Mouse (Mus musculus) frontal cortex, postnatal 14 days (tissue): Measurements from ENCODE around the gene Hykk.
"Not testable (repeated sequence)": the region's sequence is repeated elsewhere in the genome, so short reads cannot be mapped to it uniquely, and the experiment has no call there.

ENCODE experiments used
- DNase-seq, 2 experiments: peaks; one replicate each; pipeline ENCODE4 v3.0.0; 2022; ENCODE audit warnings: low spot score in 2 of 2

Hykk gene

DNA sequence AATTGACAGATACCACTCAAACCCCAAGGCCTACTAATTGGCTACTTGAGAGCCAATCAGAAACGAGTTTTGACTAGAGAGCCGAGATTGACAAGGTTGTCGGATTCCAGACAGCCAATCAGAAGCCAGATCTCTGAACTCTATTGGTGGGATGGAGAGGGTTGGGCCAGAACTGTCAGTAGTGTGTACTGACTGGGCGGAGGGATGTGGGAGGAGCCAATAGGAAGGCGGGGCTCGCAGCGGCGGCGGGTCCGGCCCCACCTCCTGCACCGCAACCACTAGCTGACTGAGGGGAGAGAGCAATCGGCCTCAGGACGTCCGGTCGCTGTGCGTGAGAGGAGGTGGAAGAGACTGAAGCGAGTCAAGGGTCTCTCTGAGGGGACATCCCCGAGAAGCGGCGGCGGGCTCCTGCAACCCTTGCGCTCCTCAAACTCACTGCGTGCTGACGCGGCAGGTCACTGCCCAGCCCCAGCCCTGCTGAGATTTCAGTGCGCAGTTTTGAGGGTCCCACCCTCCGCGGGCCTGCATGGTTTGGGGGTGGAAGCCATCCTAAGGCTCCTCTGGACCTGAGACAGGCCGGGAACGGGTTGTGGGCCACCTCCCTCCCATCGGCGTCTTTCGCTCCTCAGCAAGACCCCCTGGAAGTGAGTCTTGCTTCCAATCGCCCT lies at the start of gene Hykk:
Gene Hykk, plus strand, starts transcription at position 274 of the 668 bp plus-strand sequence.
- peak; percentile 81 to 87 for DNase-seq

DNA sequence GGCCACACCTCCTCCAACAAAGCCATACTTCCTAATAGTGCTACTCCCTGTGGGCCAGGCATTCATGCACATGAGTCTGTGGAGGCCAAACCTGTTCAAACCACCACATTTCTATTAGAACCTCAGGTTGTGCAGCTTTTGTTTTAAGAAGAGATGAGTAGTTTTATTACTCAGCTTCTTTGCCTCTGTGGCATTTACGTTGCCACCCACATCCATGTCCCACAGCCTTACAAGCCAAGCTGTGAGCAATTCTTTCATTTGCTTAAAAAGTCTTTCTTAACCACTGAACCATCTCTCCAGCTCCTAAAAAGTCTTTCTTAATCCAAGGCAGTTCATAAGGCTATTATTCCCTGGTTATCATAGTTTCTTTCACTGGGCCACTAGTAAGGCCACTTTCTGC lies 38.3 kb upstream of the Hykk start:
- no peak for DNase-seq

DNA sequence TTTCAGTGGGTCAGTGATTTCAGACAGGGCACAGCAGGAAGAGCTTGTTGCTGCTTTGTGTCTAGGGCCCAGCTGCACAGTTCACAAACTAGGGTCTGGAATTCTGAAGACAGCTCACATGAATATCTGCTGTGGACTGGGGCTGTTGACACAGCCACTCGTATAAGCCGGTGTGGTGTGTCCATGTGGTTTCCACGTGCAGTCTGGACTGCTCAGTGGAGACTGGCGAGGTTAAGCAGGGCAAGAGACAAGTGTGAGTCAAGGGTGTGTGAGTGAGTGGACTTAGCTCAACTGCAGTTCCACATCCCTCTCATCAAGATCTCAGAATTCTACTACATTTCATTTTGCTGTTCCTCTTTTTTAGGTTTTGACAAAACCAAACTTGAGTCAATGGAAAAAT lies 25.0 kb upstream of the Hykk start:
- no peak for DNase-seq

DNA sequence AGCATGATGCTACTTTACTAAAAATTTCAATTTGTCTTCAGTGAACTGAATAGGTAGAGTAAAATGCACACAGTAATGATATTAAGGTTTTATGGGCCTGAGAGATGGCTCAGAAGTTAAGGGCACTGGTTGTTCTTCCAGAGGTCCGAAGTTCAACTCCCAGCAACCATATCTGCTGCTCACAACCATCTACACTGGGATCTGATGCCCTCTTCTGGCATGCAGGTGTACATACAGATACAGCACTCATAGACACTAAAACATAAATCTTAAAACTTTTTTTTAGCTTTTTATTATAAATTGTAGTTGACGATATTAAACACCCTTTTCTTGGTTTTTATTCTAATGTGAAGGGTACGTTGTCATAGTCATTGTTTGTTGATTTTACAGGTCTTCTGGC lies 20.0 kb upstream of the Hykk start:
- DNase-seq: no peak

DNA sequence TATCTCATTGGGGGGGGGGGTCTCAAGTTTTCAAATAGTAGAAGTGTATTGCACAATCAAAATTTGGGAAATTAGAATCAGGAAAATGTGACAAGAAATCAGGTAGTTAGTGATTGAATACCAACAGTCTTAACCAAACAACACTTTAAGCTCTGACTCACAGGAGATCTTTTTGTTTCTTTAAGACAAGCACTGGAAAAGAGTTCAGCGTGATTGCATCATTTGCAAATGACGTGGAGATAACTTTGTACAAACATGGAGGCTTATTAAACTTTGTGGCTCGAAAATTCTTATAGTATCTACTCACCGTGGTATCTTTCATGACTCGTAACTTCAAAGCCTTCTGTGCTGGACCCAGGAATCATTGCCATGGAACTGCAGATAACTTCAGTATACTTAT lies 7.6 kb upstream of the Hykk start:
- DNase-seq: no peak

DNA sequence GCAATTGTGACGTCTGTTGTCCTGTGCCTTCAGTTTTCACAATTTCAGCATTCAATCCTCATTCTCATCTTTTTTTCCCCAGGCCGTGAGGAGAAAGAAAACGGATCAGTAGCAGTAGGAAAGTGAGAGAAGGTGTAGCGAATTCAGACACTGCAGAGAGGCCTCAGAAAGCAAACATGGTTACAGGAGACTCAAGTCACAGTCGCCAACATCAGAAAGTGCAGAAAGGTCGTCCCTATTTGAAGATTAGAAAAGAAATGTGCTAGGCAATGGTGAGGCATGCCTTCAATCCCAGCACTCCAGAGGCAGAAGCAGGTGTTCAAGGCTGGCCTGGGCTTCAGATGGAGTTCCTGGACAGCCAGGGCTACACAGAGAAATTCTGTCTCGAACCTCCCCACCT lies 1.5 kb upstream of the Hykk start:
- no peak for DNase-seq

DNA sequence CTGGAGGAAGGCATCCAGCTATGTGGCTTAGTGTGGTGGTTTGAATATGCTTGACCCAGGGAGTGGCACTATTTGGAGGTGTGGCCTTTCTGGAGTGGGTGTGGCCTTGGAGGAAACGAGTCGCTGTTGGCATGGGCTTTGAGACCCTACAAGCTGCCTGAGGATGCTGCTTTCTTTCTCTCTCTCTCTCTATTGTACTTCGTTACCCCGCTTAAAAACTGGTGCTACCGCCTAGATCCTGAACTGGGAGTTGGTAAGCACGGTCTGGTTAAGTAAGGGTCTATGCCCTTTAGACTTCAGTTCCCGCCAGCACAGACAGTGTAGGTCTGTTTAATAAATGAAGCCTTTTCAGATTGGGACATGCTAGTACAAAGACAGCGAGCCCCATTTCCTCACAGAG lies 682 bp upstream of the Hykk start:
- DNase-seq: no peak

DNA sequence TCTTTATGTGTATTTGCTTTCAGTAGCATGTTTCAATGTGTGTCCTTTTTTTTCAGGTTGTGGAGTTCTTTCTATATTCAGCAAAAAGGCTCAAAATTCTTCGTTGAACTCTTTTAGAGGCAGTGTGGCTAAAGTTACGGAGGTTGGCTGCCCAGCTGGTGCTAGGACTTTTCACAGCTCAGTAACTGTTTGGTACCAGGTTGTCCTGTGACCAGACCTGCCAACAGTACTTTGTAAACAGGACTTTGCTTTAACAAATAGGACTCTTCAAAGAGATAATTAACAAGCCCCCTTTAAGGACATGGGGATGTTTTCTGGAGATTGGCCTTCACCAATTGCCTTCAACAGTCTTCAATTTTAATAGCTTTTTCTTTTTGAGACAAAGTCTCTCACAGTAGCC lies 1.1 kb downstream of the Hykk start:
- DNase-seq: no peak

DNA sequence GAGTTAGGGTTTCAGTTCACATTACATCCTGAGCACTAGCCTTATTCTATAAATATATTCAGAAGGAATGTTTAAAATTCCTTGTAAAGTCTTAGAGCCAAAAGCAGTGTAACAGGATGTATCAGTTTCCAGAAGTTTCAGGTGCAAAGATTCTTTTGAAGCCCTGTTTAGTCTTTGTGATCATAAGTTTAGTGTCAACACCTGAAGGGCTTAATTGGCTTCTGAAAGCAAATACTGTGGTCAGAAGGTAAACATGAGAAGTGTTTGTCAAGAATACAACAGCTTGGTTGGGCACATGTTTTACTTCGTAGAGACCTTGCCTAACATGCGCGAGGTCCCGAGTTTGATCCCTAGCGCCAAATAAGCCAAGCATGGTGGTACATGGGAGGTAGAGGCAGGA lies 1.7 kb downstream of the Hykk start:
- no peak for DNase-seq

DNA sequence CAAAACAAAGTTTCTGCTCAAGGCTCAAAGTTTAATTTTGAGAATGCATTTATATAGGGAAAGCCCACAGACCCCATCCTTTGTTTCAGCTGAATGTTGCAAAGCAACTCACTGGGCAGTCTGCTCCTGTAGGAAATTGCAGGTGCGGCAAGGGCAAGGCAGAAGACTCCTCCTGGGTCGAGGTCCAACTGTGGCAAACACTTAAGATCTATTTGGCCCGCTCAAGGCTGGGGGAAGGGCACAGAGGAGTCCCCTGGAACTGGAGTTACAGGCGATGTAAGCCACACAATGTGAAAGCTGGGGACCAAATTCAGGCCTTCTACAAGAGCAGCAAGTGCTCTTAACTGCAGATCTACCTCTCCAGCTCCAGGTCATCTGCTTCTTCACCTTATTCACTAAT lies 2.9 kb downstream of the Hykk start:
- no peak for DNase-seq

DNA sequence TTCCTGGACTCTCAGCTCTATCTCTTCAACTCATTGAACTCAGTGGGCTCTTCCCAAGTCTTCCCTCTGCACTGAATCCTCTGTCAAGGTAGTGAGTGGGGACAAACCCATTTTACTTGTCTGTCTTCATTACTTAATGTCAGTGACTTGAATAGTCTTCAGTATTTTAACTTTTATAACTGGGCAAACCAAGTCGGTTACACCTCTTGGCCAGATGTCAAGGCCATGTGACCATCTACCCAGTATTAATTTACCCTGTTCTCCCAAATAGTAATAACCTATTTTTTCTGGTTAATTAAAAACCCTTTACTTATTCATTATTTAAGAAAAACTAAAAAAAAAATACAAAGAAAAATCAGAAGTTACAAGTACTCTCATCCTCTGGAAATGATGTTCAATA lies 13.7 kb downstream of the Hykk start:
- DNase-seq: no peak

DNA sequence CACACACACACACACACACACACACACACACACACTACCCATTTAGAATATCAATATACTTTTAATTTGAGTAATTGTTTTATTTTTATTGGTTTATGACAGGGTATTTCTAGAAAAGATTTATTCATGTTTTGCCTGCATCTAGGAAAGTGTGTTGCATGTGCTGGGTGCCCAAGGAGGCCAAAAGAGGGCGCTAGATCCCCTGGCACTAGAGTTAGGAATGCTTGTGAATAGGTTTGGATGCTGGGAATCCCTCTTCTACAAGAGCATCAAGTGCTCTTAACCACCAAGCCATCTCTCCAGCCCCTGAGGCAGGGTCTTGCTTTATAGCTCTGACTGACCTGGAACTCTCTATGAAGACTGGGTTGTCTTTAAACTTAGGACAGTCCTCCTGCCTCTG lies 14.7 kb downstream of the Hykk start:
- no peak for DNase-seq

DNA sequence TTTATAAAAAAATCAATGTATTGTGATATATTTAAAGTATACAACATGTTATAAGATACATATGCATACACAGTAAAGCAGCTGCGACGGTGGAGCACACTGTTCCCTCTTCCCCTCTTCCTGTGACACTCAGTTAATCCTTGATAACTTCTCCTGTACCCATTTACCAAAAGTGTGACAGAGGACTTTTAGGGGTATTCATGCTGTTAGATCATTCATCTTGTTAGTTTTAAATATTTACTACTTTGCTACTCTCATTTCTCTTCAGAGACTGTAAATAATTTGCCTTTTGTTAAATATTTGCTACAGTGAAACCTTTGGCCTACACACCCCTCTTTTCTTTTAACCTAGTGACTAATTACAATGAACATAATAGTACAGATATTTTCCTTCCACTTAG lies 15.3 kb downstream of the Hykk start:
- DNase-seq: no peak

DNA sequence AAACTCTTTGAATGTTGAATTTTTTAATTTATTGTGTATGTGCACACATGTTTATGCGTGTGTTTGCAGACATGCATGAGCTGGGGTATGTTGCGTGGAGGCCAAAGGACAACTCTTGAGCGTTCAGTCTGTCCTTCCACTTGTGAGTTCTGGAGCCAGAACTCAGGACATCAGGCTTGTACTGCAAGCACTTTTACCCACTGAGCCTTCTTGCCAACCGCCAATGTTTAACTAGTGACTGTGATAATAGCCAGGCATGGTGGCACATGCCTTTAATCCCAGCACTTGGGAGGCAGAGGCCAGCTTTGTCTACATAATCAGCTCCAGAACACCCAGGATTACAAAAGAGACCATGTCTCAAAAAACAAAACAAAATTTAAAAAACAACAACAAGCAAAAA lies 25.0 kb downstream of the Hykk start:
- no peak for DNase-seq

DNA sequence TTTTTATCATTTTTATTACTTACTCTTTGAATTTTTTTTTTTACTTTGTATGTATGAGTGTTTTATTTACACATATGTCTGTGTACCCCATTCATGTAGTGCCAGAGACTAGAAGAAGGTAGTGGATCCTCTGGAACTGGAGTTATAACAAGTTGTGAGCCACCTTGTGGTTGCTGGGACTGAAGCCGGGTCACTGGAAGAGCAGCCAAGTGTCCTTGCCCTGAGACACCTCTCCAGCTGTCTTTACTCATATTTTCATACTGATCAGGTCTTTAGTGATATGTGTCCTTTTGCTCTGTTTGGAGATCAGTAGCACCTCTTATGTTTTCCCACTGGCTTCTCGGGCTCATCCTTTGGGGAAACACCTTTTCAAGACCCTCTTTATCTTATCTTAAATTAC lies 27.4 kb downstream of the Hykk start:
- no peak for DNase-seq

DNA sequence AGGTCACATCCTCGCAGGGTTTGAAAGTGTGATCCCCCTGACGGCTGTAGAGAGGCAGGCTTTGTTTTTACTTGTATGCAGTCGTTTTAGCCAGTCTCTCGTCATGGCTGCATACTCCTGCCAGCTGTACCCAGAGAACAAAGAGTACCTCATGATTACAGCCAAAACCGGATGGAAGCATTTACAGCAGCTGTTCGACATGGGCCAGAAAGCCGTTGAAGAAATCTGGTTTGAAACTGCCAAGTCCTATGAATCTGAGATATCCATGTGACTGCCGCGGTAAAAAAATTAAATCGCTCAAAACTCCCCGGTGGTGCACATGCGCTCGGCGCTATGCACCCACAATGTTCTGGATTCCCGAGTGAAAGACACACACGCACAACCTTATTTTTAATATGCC lies 29.2 kb downstream of the Hykk start:
- DNase-seq: no peak

DNA sequence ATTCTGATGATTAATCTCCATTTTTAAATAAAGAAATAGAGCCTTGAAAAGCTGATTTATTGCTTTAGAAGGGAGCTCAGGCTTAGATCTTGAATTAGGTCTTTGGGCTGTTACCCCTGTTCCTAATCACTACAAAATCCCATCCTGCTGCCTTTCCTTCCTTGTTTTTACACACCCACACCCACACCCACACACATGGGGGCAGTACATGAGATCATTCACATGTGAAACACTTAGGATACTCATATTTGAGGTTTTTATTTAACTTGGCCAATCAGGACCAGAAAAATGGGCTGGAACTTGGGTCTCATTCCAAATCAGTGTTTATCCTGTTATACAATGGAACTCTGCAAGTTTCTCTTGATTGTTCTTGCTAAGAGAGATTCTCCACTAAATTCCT lies 32.4 kb downstream of the Hykk start:
- no peak for DNase-seq

DNA sequence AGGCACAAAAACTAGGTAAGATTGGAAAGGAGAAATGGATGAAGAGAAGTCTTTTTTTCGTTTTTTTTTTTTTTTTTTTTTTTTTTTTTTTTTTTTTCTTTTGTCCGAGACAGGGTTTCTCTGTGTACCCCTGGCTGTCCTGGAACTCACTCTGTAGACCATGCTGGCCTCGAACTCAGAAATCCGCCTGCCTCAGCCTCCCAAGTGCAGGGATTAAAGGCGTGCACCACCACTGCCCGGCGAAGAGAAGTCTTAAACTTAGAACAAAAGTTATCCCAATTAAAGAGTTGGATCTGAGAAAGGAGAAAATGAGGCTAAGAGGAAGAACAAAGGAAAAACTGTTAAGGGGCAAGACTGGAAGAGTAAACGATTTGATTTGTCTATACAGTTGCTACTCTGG lies 33.1 kb downstream of the Hykk start:
- not testable (repeated sequence) for DNase-seq

DNA sequence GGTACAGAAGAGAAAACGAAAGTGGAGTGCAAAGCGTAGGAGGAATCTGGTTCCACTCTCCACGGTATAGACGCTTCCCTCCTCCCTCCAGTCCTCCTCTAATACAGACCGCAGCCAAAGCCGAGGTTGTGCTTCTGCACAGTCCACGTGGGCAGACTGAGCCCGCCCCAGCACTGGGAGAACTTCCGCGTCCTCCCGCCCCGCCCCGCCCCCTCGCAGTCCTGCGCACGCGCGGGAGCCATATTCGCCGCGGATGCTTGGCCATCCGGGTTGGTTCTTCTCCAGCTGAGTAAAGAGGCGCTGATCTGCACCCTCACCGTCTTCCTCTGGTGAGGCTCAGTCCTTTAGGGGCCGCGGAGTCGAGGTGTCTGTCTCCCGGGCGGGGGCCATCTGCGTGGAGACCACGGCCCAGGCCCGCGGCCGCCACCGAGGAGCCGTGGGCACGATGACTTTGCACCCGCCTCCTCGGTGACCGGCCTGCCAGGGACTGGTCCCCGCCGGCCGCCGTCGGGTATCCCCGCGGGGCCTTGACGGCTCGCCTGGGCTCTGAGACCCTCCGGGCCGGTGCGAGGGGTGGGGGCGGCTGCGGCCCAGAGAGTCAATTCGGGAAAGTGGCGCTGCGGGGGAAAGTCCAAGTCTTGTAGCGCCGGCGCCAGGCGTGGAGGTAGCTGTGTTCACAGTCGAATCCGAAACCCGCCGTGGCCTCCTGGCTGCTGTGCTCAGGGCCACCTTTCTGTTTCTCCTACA lies 33.7 kb downstream of the Hykk start, which contains the start of the genes Psma4 and AY074887:
Gene Psma4, plus strand, starts transcription at position 216 of the 747 bp plus-strand sequence.
Gene AY074887, minus strand, starts transcription at position 424 of the 747 bp plus-strand sequence.
- DNase-seq: peak; percentile 64 to 80

DNA sequence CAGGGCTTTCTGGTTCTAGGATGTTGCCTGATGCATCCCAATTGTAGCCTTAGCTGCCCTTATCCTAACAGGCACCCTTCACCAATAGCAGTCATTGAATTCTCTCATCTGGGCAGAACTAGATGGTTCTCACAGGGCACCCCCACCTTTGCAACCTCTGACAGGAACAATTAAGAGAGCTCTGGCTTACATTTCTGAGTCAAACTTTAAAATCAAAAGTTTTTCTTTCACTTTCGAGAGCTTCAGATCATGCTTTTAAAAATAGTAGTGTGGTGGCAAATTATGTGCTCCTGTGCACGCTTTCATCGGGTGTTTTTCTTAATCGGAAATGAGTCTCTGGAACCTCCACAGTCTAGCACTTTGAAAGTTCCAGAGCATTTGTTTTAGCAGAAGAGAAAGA lies 44.0 kb downstream of the Hykk start:
- no peak for DNase-seq

DNA sequence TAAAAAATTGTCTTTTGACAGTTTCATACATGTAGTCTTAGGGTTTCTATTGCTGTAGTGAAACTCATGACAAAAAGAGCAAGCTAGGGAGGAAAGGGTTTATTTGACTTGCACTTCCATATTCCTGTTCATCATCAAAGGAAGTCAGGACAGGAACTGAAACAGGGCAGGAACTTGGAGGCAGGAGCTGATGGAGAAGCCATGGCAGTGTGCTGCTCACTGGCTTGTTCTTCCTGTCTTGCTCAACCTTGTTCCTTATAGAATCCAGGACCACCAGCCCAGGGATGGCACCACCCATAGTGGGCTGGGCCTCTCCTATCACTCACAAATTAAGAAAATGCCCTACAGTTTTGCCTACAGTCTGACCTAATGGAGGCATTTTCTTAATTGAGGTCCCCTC lies 46.6 kb downstream of the Hykk start:
- no peak for DNase-seq

DNA sequence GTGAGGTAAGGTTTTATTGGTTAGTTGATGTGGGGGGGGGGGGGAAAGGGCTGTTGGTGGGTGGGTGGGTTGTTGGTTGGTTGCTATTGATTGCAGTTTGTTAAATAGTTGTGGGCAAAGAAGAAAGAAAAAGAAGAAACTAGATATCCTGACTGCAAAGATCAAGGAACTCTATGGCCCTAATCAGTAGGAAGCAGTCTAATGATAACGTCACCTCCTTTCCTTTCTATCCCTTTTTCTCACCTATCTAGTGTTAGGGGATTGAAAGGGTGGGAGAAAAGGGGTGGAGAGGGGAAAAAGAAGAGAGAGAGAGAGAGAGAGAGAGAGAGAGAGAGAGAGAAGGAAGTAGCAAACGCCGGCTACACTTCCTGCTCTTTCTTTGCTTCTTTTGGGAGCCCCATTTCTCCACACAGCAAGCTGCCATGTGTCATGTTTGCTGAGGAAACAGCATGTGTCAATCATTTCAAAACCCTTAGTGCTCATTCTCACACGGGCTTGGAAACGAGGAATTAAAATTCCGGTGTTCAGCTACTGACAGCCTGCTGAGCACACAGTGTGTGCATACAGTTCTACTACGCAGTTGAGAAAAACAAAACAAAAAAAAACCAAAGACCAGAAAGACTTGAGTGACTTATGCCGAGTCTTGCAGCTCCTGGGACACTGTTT lies 53.0 kb downstream of the Hykk start:
- no peak for DNase-seq

DNA sequence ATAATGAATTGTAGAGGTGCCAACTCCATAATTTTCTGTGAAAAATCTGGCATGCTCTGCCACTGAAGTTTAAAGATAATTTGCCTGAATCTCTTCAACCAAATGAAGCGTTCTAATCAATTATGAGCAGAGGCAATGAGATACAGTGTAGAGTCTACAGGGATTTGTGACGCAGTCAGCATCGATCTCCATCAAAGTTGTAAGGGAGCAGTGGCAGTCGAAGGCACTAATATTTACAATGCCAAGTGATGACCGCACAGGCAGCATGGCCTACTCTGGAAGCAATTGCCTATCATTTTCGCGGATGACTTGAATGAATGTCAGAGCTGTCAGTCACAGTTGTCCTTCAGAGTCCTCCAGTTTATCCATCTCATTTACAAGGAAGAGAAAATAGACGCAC lies 63.6 kb downstream of the Hykk start, which contains the start of gene Chrna5:
Gene Chrna5, plus strand, starts transcription at position 207 of the 400 bp plus-strand sequence.
- DNase-seq: no peak
